Mouse (Mus musculus): ENCODE data around the gene Chd3.
A peak's percentile ranks its signal among the peaks of the same experiment; 100 is the strongest.

Gene Chd3

GRCm38 (mm10) chr11:69364376-69364775 lies 4.8 kb downstream of the Chd3 start:
- DNase-seq = no peak

GRCm38 (mm10) chr11:69362479-69362878 lies 6.7 kb downstream of the Chd3 start:
- DNase-seq = no peak

- DNase-seq = no peak
Measured at GRCm38 (mm10) chr11:69362021-69362420, 7.2 kb downstream of the Chd3 start.

- no peak for DNase-seq
Measured at GRCm38 (mm10) chr11:69357690-69358089, 11.5 kb downstream of the Chd3 start.

- DNase-seq = no peak
Measured at GRCm38 (mm10) chr11:69356544-69356943, 12.7 kb downstream of the Chd3 start.

- no peak for DNase-seq
Measured at GRCm38 (mm10) chr11:69346441-69346840, 22.8 kb downstream of the Chd3 start.

GRCm38 (mm10) chr11:69340161-69341131 lies 28.8 kb downstream of the Chd3 start, which contains the start of gene Rnf227:
Rnf227 (plus strand) TSS chr11:69340461.
- peak; percentile 89 for DNase-seq

- DNase-seq = no peak
Measured at GRCm38 (mm10) chr11:69334796-69335195, 34.4 kb downstream of the Chd3 start.

GRCm38 (mm10) chr11:69333922-69334321 lies 35.3 kb downstream of the Chd3 start:
- DNase-seq = no peak

- DNase-seq = no peak
Measured at GRCm38 (mm10) chr11:69332713-69333253, 36.4 kb downstream of the Chd3 start.

GRCm38 (mm10) chr11:69331929-69332405 lies 37.2 kb downstream of the Chd3 start:
- peak; percentile 81 for DNase-seq

GRCm38 (mm10) chr11:69331152-69331551 lies 38.1 kb downstream of the Chd3 start:
- no peak for DNase-seq

GRCm38 (mm10) chr11:69328517-69328916 lies 40.7 kb downstream of the Chd3 start:
- DNase-seq = no peak

GRCm38 (mm10) chr11:69327648-69328047 lies 41.6 kb downstream of the Chd3 start:
- no peak for DNase-seq

- no peak for DNase-seq
Measured at GRCm38 (mm10) chr11:69327157-69327442, 42.1 kb downstream of the Chd3 start.

GRCm38 (mm10) chr11:69326408-69327156 lies 42.6 kb downstream of the Chd3 start:
- DNase-seq = no peak

GRCm38 (mm10) chr11:69325628-69326407 lies 43.4 kb downstream of the Chd3 start, which contains the start of gene Kcnab3:
Kcnab3 (plus strand) TSS chr11:69326258.
- DNase-seq = peak; percentile 78

- DNase-seq = no peak
Measured at GRCm38 (mm10) chr11:69324749-69325148, 44.5 kb downstream of the Chd3 start.

GRCm38 (mm10) chr11:69323667-69324111 lies 45.5 kb downstream of the Chd3 start, which contains the start of the genes Cntrob and Trappc1:
Cntrob (minus strand) TSS chr11:69323775.
Trappc1 (plus strand) TSS chr11:69323980.
- peak; percentile 99 for DNase-seq

- DNase-seq = no peak
Measured at GRCm38 (mm10) chr11:69322693-69323471, 46.3 kb downstream of the Chd3 start.

GRCm38 (mm10) chr11:69322010-69322409 lies 47.2 kb downstream of the Chd3 start:
- peak; percentile 64 for DNase-seq
